Mouse (Mus musculus): ENCODE results near the gene Zbp1.

The Zbp1 gene

GRCm38 (mm10) chr2:173209091-173209815 lies 9.5 kb downstream of the Zbp1 start:
- no peak for DNase-seq

- no peak for DNase-seq
Measured at GRCm38 (mm10) chr2:173207051-173207450, 11.7 kb downstream of the Zbp1 start.

- DNase-seq: no peak
Measured at GRCm38 (mm10) chr2:173205563-173206099, 13.1 kb downstream of the Zbp1 start.

- DNase-seq: no peak
Measured at GRCm38 (mm10) chr2:173204671-173205070, 14.1 kb downstream of the Zbp1 start.

GRCm38 (mm10) chr2:173203726-173204125 lies 15.0 kb downstream of the Zbp1 start:
- DNase-seq: no peak

- DNase-seq: no peak
Measured at GRCm38 (mm10) chr2:173202924-173203689, 15.6 kb downstream of the Zbp1 start.

GRCm38 (mm10) chr2:173194796-173195195 lies 23.9 kb downstream of the Zbp1 start:
- DNase-seq: no peak

- DNase-seq: no peak
Measured at GRCm38 (mm10) chr2:173187182-173187855, 31.4 kb downstream of the Zbp1 start.

- DNase-seq: peak; percentile 64
Measured at GRCm38 (mm10) chr2:173186047-173186943, 32.4 kb downstream of the Zbp1 start.

- DNase-seq: no peak
Measured at GRCm38 (mm10) chr2:173185282-173185681, 33.4 kb downstream of the Zbp1 start.

- no peak for DNase-seq
Measured at GRCm38 (mm10) chr2:173184475-173185080, 34.1 kb downstream of the Zbp1 start.

GRCm38 (mm10) chr2:173183836-173184460 lies 34.8 kb downstream of the Zbp1 start:
- no peak for DNase-seq

- DNase-seq: no peak
Measured at GRCm38 (mm10) chr2:173183311-173183710, 35.4 kb downstream of the Zbp1 start.

GRCm38 (mm10) chr2:173182796-173183195 lies 35.9 kb downstream of the Zbp1 start:
- DNase-seq: no peak

GRCm38 (mm10) chr2:173181901-173182300 lies 36.8 kb downstream of the Zbp1 start:
- DNase-seq: no peak

GRCm38 (mm10) chr2:173181486-173181885 lies 37.2 kb downstream of the Zbp1 start:
- DNase-seq: no peak

- DNase-seq: no peak
Measured at GRCm38 (mm10) chr2:173180721-173181388, 37.9 kb downstream of the Zbp1 start.

- no peak for DNase-seq
Measured at GRCm38 (mm10) chr2:173180026-173180425, 38.7 kb downstream of the Zbp1 start.

- no peak for DNase-seq
Measured at GRCm38 (mm10) chr2:173179046-173179445, 39.7 kb downstream of the Zbp1 start.

- no peak for DNase-seq
Measured at GRCm38 (mm10) chr2:173177951-173178350, 40.8 kb downstream of the Zbp1 start.

GRCm38 (mm10) chr2:173177481-173177880 lies 41.2 kb downstream of the Zbp1 start:
- DNase-seq: no peak
